Mouse (Mus musculus): Measurements from ENCODE around the gene Synj2. TPM values are rescaled to one million over a fixed set of nuclear protein-coding genes. Genes with fewer than 3 reads are reported as not detected.

The Synj2 gene
- polyA plus RNA-seq, 1 experiment from 2014 or later = 2.4 TPM

GRCm38 (mm10) chr17:5909681-5910080 lies 31.4 kb upstream of the Synj2 start:
- ATAC-seq (ENCODE audit: insufficient read depth) = no peak
- H3K9me3 ChIP-seq (replicated peaks) = no peaks in the 10 kb centered on the region
- peaks cover 8% of the 10 kb centered on the region for H3K4me1 ChIP-seq (replicated peaks)
- no peak overlapping the region for H3K27ac ChIP-seq (replicated peaks)
- H3K9ac ChIP-seq = no peak overlapping the region
- H3K36me3 ChIP-seq (replicated peaks) = peaks cover 22% of the 10 kb centered on the region
- no peak overlapping the region for H3K4me3 ChIP-seq (replicated peaks)
- 83% methylated on average over 4 of the region's 4 CpGs for WGBS (ENCODE audit: insufficient replicate concordance)
- no peak overlapping the region for H3K4me2 ChIP-seq
- H3K27me3 ChIP-seq = no peaks in the 10 kb centered on the region

DNA sequence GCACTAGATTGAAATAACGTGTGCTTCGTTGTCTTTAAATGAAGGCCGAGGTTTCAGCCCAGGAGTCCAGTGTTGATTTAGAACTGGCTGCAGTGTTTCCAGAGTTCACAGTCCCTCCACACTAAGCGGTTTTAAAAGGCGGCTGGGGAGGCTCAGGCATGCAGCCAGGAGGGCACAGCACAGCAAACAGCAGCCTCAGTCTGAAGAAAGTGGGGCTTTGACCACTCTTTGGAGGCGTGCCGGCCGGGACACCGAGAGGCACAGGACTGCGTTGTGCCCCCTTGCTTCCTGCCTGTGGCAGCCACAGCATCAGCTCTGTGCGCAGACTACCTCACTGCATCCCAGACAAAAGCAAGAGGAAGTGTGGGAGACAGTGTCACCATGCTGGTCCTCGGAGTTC lies 29.5 kb upstream of the Synj2 start:
- no peak overlapping the region for H3K4me2 ChIP-seq
- 79% methylated on average over 12 of the region's 12 CpGs for WGBS (ENCODE audit: insufficient replicate concordance)

DNA sequence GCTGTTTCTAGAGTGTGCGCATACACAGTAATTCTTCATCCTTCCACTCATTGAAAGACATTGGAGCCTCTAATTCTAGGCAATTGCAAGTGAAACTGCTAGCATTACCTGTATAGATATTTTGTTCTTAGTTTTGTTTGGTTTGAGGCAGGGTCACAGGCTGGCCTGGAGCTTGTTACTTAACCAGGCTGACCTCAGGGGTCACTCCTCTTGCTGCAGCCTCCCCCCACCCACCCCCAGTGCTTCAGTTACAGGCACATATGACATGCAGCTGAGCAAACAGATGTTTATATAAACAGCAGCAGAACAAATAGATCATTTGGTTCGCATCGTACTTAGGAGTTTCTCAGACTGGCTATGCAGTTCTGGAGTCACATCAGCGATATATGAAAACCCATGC lies 28.3 kb upstream of the Synj2 start:
- H3K27ac ChIP-seq (replicated peaks) = 0 out of 2 replicates have a peak overlapping the region, but pooled peaks have one; percentile 14
- H3K36me3 ChIP-seq (replicated peaks) = peaks cover 19% of the 10 kb centered on the region
- WGBS (ENCODE audit: insufficient replicate concordance) = 73% methylated on average over 4 of the region's 4 CpGs
- no peaks in the 10 kb centered on the region for H3K9me3 ChIP-seq (replicated peaks)
- H3K9ac ChIP-seq = no peak overlapping the region
- no peak overlapping the region for H3K4me3 ChIP-seq (replicated peaks)
- H3K4me2 ChIP-seq = no peak overlapping the region
- H3K4me1 ChIP-seq (replicated peaks) = 0 out of 2 replicates have a peak, but pooled peaks cover 6% of the 10 kb centered on the region
- ATAC-seq (ENCODE audit: insufficient read depth) = peak; percentile 49; the same call in 1 of the 2 replicates
- H3K27me3 ChIP-seq = no peaks in the 10 kb centered on the region

More for the DNA sequence above, 29.5 kb upstream of the Synj2 start:
- no peak overlapping the region for H3K9ac ChIP-seq
- H3K27me3 ChIP-seq = no peaks in the 10 kb centered on the region
- H3K36me3 ChIP-seq (replicated peaks) = peaks cover 23% of the 10 kb centered on the region
- 0 out of 2 replicates have a peak, but pooled peaks have one; percentile 30 for ATAC-seq (ENCODE audit: insufficient read depth)
- H3K4me1 ChIP-seq (replicated peaks) = 0 out of 2 replicates have a peak, but pooled peaks cover 6% of the 10 kb centered on the region
- peak overlapping the region; percentile 62 for H3K27ac ChIP-seq (replicated peaks)
- H3K4me3 ChIP-seq (replicated peaks) = no peak overlapping the region
- no peaks in the 10 kb centered on the region for H3K9me3 ChIP-seq (replicated peaks)

DNA sequence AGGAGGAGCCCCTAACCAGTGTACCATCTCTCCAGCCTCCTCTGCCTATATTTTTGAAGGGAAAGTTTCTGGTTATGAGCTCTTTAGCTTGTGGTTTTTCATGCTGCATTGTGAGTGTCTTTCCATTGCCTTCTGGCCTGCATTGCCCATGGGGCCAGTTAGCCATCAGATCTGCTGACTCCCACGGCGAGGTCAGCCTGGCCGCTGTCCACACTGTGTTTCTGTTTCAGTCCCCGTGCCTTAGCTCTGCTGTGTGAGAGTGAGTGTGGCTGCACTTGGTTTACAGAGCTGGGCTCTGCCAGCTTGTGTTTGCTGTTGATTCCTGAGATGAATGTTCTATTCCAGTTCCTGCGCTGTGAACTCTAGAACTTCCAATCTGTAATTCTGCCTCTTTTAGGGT lies 26.9 kb upstream of the Synj2 start:
- WGBS (ENCODE audit: insufficient replicate concordance) = 74% methylated on average over 5 of the region's 5 CpGs
- no peak overlapping the region for H3K4me3 ChIP-seq (replicated peaks)
- 0 out of 2 replicates have a peak overlapping the region, but pooled peaks have one; percentile 11 for H3K27ac ChIP-seq (replicated peaks)
- peaks cover 24% of the 10 kb centered on the region for H3K36me3 ChIP-seq (replicated peaks)
- no peak overlapping the region for H3K9ac ChIP-seq
- H3K9me3 ChIP-seq (replicated peaks) = no peaks in the 10 kb centered on the region
- no peaks in the 10 kb centered on the region for H3K27me3 ChIP-seq
- H3K4me2 ChIP-seq = no peak overlapping the region
- 0 out of 2 replicates have a peak, but pooled peaks cover 6% of the 10 kb centered on the region for H3K4me1 ChIP-seq (replicated peaks)
- ATAC-seq (ENCODE audit: insufficient read depth) = 0 out of 2 replicates have a peak, but pooled peaks have one; percentile 16

- no peaks in the 10 kb centered on the region for H3K9me3 ChIP-seq (replicated peaks)
- H3K9ac ChIP-seq = no peak overlapping the region
- H3K27ac ChIP-seq (replicated peaks) = no peak overlapping the region
- H3K4me3 ChIP-seq (replicated peaks) = no peak overlapping the region
- ATAC-seq (ENCODE audit: insufficient read depth) = no peak
- peaks cover 39% of the 10 kb centered on the region for H3K36me3 ChIP-seq (replicated peaks)
- H3K4me1 ChIP-seq (replicated peaks) = no peaks in the 10 kb centered on the region
- H3K27me3 ChIP-seq = no peaks in the 10 kb centered on the region
- no peak overlapping the region for H3K4me2 ChIP-seq
- WGBS (ENCODE audit: insufficient replicate concordance) = 45% methylated on average over 8 of the region's 8 CpGs
These were observed 19.1 kb upstream of the Synj2 start for GRCm38 (mm10) chr17:5921954-5922353.

DNA sequence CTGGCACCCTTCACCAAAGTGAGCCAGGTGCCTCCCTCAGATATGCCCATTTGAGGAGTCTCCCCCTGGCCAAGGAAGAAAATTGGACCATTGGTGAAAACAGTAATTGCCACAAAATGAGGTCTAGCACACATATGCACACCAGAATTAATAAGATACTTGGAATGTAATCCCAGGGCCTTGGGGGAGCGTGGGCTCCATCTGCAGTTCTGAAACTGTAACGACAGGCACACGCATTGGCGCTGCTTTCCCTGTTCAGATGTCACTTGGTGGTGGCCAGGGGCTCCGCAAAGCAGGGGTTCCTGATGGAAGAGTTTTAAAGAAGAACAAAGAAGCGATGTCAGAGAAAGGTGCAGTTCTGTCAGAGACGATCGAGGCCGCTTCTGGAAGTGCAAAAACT lies 17.8 kb upstream of the Synj2 start:
- Histone ChIP-seq H3K4me1 (replicated peaks) (no peaks in the 10 kb centered on the region), H3K36me3 (replicated peaks) (peaks cover 47% of the 10 kb centered on the region), H3K9me3 (replicated peaks) (no peaks in the 10 kb centered on the region), H3K9ac (no peak overlapping the region), H3K4me2 (no peak overlapping the region), H3K27ac (replicated peaks) (no peak overlapping the region), H3K4me3 (replicated peaks) (no peak overlapping the region), H3K27me3 (no peaks in the 10 kb centered on the region)
- WGBS (ENCODE audit: insufficient replicate concordance) = 76% methylated on average over 9 of the region's 9 CpGs
- ATAC-seq (ENCODE audit: insufficient read depth) = no peak

DNA sequence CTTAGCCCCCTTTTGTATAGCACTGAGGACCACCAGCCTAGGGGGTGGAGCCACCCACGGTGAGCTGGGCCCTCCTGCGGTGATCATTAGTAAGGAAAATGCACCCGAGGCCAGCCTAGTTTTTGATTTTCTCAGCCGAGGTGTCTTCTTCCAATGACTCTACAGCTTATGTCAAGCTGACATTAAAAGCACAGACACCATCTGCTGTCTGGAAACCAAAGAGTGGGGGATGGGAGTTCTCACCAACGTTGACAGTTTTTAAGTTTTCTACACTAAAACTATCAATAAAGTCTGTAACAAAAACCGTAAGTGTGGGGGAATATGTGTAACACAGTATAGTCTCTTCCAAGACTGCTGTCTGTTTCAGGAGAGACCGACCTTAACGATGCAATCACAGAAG lies 16.8 kb upstream of the Synj2 start:
- Histone ChIP-seq H3K27ac (replicated peaks) (no peak overlapping the region), H3K27me3 (no peaks in the 10 kb centered on the region), H3K4me2 (no peak overlapping the region), H3K4me1 (replicated peaks) (no peaks in the 10 kb centered on the region), H3K4me3 (replicated peaks) (no peak overlapping the region), H3K9me3 (replicated peaks) (no peaks in the 10 kb centered on the region), H3K9ac (no peak overlapping the region), H3K36me3 (replicated peaks) (peaks cover 43% of the 10 kb centered on the region)
- no peak for ATAC-seq (ENCODE audit: insufficient read depth)
- 73% methylated on average over 8 of the region's 8 CpGs for WGBS (ENCODE audit: insufficient replicate concordance)

DNA sequence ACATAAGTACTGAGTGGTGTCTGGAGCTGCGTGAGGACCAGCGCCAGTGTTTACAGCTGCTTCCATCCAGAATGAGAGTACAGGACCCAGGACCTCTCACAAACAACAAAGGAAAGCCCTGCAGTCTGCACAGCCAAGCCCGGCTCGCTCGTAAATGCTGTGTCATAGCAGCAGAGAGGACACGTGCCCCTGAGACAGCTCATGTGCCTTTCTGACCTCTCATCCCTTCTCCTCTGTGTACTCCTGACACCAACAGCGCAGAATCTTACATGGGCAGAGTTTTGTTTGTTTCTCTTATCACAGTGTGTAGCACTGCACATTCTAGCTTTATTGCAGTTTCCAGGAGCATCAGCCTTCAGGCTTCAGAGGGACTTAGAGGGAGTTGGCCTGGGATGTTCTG lies 14.4 kb upstream of the Synj2 start:
- Histone ChIP-seq H3K36me3 (replicated peaks) (peaks cover 47% of the 10 kb centered on the region), H3K27ac (replicated peaks) (no peak overlapping the region), H3K4me1 (replicated peaks) (no peaks in the 10 kb centered on the region), H3K27me3 (no peaks in the 10 kb centered on the region), H3K4me3 (replicated peaks) (no peak overlapping the region), H3K9me3 (replicated peaks) (no peaks in the 10 kb centered on the region), H3K4me2 (no peak overlapping the region), H3K9ac (no peak overlapping the region)
- peak; percentile 53; the same call in 1 of the 2 replicates for ATAC-seq (ENCODE audit: insufficient read depth)
- WGBS (ENCODE audit: insufficient replicate concordance) = 64% methylated on average over 7 of the region's 7 CpGs

DNA sequence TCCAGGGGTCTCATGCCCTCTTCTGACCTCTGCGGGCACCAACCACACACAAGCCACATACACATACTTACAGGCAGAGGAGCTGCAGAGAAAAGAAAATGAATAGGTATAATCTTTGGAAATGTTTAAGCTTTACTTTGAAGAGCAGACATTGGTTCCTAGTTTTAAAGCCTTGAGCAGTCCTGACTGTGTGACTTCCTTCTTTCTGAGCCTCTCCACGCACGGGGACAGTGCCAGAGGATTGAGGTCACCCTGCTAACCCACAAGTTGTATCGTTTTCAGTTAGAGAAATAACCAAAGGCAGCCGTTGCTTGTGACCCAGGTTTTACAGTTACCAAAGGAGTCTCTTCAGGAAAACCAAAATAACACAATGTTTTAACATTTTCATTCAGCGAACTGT lies 12.0 kb upstream of the Synj2 start:
- H3K4me3 ChIP-seq (replicated peaks) = no peak overlapping the region
- H3K9me3 ChIP-seq (replicated peaks) = no peaks in the 10 kb centered on the region
- no peak for ATAC-seq (ENCODE audit: insufficient read depth)
- no peak overlapping the region for H3K4me2 ChIP-seq
- no peak overlapping the region for H3K9ac ChIP-seq
- no peaks in the 10 kb centered on the region for H3K27me3 ChIP-seq
- 48% methylated on average over 6 of the region's 6 CpGs for WGBS (ENCODE audit: insufficient replicate concordance)
- peaks cover 41% of the 10 kb centered on the region for H3K36me3 ChIP-seq (replicated peaks)
- H3K4me1 ChIP-seq (replicated peaks) = no peaks in the 10 kb centered on the region
- H3K27ac ChIP-seq (replicated peaks) = no peak overlapping the region

- no peak for ATAC-seq (ENCODE audit: insufficient read depth)
- WGBS (ENCODE audit: insufficient replicate concordance) = 56% methylated on average over 5 of the region's 5 CpGs
- Histone ChIP-seq H3K9me3 (replicated peaks) (no peaks in the 10 kb centered on the region), H3K4me1 (replicated peaks) (peaks cover 15% of the 10 kb centered on the region), H3K4me3 (replicated peaks) (no peak overlapping the region), H3K27me3 (no peaks in the 10 kb centered on the region), H3K27ac (replicated peaks) (no peak overlapping the region), H3K9ac (no peak overlapping the region), H3K4me2 (no peak overlapping the region), H3K36me3 (replicated peaks) (peaks cover 22% of the 10 kb centered on the region)
These were observed 8.9 kb upstream of the Synj2 start for GRCm38 (mm10) chr17:5932161-5932560.

DNA sequence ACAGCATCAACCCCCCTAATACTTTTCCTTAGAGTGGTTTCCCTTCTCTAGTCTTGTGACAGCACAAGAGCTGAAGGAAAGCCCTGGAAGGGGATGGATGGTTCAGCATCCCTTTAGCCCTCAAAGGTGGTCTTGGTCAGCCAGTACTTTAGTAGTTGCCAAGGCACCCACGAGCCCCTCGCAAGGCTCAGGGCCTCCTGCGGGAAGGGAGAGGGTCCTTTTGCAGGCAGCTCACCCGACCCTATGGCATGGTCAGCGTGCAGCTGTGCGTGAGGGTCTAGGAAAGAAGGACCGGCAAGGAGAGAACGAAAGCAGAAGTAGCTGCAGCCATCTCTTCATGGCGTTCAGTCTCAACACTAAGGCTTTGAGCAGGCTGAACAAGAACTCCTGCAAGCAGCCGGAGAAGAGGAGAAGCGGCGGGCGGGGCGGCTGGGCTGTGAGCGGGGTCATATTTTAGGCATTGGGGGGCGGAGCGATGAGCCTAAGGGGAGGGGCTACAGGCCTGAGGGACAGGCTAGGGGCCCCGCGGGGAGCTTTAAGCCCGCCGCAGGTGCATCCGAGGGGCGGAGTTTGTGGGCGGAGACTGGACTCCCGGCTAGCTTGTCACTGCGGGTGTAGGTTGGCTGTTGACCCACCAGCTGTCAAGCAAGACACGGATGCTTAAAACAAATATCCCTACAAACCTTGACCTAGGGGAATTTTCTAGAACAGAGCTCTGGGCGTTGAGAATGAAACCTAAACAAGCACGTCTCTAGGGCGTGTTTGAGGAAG lies 6.3 kb upstream of the Synj2 start:
- peaks cover 15% of the 10 kb centered on the region for H3K4me1 ChIP-seq (replicated peaks)
- peak overlapping the region; percentile 72 for H3K4me2 ChIP-seq
- peaks cover 5% of the 10 kb centered on the region; the same call in 1 of the 2 replicates for H3K36me3 ChIP-seq (replicated peaks)
- H3K9me3 ChIP-seq (replicated peaks) = no peaks in the 10 kb centered on the region
- 2% methylated on average over 30 of the region's 30 CpGs for WGBS (ENCODE audit: insufficient replicate concordance)
- H3K27ac ChIP-seq (replicated peaks) = 0 out of 2 replicates have a peak overlapping the region, but pooled peaks have one; percentile 38
- ATAC-seq (ENCODE audit: insufficient read depth) = peak; percentile 85
- H3K9ac ChIP-seq = 0 out of 2 replicates have a peak overlapping the region, but pooled peaks have one; percentile 7
- peak overlapping the region; percentile 43 for H3K4me3 ChIP-seq (replicated peaks)
- H3K27me3 ChIP-seq = peaks cover 8% of the 10 kb centered on the region
